Mouse (Mus musculus): Measurements from ENCODE around the gene Traf7. TPM values are rescaled to one million over a fixed set of nuclear protein-coding genes. Genes with fewer than 3 reads are reported as not detected.

Traf7 gene
- polyA plus RNA-seq, 1 experiment from 2014 or later = 102 TPM

DNA sequence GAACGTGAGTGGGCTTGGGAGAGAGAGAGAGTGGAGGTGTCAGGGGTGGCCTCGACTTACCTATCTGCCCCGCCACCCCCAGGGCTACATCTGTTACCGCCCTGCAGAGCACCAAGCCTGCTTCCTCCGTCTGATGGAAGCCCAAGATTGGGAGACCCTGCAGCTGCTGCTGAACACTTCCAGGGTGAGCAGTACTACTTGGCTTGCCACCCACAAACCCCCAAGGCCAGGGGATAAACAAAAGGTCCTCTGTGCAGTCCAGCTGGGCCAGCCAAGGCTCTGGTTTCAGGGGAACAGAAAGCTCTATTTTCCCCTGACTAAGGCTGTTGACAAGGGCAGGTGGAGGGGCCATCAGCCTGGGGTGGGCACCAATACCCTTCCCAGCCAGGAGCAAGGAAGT, 53.2 kb downstream of the Traf7 start:
- Histone ChIP-seq H3K4me1 (ENCODE audit: control insufficient read depth, insufficient read depth, low read length) (peaks cover 17% of the 10 kb centered on the region), H3K27ac (replicated peaks; ENCODE audit: low read depth, low read length) (peak overlapping the region; percentile 26; the same call in 1 of the 2 replicates)
- WGBS = 84% methylated on average over 5 of the region's 5 CpGs

DNA sequence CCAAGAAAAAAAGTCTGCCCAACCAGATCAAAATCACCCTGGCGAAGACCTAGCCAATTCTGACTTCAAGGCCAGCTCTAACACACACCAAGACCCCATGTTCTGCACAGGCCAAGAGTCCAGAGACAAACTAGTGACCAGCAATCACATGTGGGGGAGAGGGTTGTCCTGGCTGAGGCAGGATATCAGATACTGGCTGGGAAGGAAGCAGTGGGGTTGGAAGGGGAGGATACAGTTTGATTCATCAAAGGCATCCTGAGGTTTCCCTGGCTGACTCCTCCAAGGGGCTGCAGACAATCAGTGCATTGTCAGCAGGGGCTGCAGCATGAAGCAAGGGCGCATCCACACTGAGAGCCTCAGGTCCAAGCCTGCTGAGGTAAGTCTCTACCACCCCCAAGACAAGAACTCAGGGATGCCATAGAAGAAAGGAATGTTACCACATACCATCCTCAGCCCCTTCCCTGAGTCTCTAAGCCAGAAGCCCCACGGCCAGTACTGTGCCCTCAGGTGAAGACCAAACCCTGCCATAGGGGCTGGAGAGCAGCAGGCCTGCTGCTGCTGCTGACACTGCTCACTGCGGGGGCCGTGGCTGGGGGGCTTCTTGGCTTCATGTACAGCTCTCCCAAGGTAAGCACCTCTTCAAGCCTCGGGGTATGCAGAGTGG, 54.0 kb downstream of the Traf7 start, which contains the start of gene Bricd5:
Gene Bricd5, plus strand, starts transcription at position 273 of the 664 bp plus-strand sequence.
- no peak within 1 kb of the TSS for H3K4me3 ChIP-seq (ENCODE audit: low read depth, low read length)
- peak within 1 kb of the TSS; percentile 26; the same call in 1 of the 2 replicates for H3K27ac ChIP-seq (replicated peaks; ENCODE audit: low read depth, low read length)
- H3K9ac ChIP-seq (ENCODE audit: low read length) = no peak within 1 kb of the TSS
- DNase-seq (ENCODE audit: low spot score) (no peak), ATAC-seq (ENCODE audit: insufficient number of reproducible peaks, low FRiP score, low TSS enrichment, low read depth) (no peak)
- peaks cover 21% of the 10 kb centered on the region for H3K36me3 ChIP-seq (ENCODE audit: control insufficient read depth, insufficient read depth, low read length)
- H3K4me1 ChIP-seq (ENCODE audit: control insufficient read depth, insufficient read depth, low read length) = peaks cover 17% of the 10 kb centered on the region
- H3K4me2 ChIP-seq (ENCODE audit: low read depth, severe bottlenecking) = no peak within 1 kb of the TSS
- H3K9me3 ChIP-seq (ENCODE audit: control insufficient read depth, low read length) = no peaks in the 10 kb centered on the region
- 88% methylated on average over 6 of the region's 6 CpGs for WGBS
- no peaks in the 10 kb centered on the region for H3K27me3 ChIP-seq (ENCODE audit: control insufficient read depth, insufficient read depth, low read length)

More for the DNA sequence above, 53.2 kb downstream of the Traf7 start:
- Histone ChIP-seq H3K36me3 (ENCODE audit: control insufficient read depth, insufficient read depth, low read length) (peaks cover 21% of the 10 kb centered on the region), H3K4me2 (ENCODE audit: low read depth, severe bottlenecking) (no peak overlapping the region), H3K27me3 (ENCODE audit: control insufficient read depth, insufficient read depth, low read length) (no peaks in the 10 kb centered on the region), H3K9ac (ENCODE audit: low read length) (no peak overlapping the region), H3K9me3 (ENCODE audit: control insufficient read depth, low read length) (no peaks in the 10 kb centered on the region), H3K4me3 (ENCODE audit: low read depth, low read length) (no peak overlapping the region)
- DNase-seq (ENCODE audit: low spot score) (no peak), ATAC-seq (ENCODE audit: insufficient number of reproducible peaks, low FRiP score, low TSS enrichment, low read depth) (no peak)

DNA sequence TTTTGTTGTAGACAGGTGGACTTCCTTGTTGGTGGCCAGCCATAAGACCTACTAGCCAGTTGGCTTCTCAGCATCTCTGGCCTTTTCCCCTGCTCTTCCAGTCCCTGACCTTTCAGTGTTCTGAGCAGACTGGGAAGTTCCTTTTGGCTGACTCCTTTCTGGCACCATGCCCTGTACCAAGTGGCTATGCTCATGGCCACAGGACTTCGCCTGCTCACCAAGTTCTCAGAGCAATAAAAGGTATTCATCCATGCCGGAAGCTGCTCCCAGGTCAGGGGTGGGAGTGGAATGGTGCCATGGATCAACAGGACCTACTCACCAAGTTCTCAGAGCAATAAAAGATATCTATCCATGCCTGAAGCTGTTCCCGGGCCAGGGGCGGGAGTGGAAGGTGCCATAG, 55.2 kb downstream of the Traf7 start:
- H3K9me3 ChIP-seq (ENCODE audit: control insufficient read depth, low read length) = no peaks in the 10 kb centered on the region
- ATAC-seq (ENCODE audit: insufficient number of reproducible peaks, low FRiP score, low TSS enrichment, low read depth) (no peak), DNase-seq (ENCODE audit: low spot score) (no peak)
- 89% methylated on average over 4 of the region's 4 CpGs for WGBS
- no peak overlapping the region for H3K9ac ChIP-seq (ENCODE audit: low read length)
- H3K36me3 ChIP-seq (ENCODE audit: control insufficient read depth, insufficient read depth, low read length) = peaks cover 21% of the 10 kb centered on the region
- peaks cover 12% of the 10 kb centered on the region for H3K4me1 ChIP-seq (ENCODE audit: control insufficient read depth, insufficient read depth, low read length)
- H3K4me3 ChIP-seq (ENCODE audit: low read depth, low read length) = no peak overlapping the region
- no peaks in the 10 kb centered on the region for H3K27me3 ChIP-seq (ENCODE audit: control insufficient read depth, insufficient read depth, low read length)
- H3K27ac ChIP-seq (replicated peaks; ENCODE audit: low read depth, low read length) = no peak overlapping the region
- peak overlapping the region; percentile 98; the same call in 1 of the 2 replicates for H3K4me2 ChIP-seq (ENCODE audit: low read depth, severe bottlenecking)

DNA sequence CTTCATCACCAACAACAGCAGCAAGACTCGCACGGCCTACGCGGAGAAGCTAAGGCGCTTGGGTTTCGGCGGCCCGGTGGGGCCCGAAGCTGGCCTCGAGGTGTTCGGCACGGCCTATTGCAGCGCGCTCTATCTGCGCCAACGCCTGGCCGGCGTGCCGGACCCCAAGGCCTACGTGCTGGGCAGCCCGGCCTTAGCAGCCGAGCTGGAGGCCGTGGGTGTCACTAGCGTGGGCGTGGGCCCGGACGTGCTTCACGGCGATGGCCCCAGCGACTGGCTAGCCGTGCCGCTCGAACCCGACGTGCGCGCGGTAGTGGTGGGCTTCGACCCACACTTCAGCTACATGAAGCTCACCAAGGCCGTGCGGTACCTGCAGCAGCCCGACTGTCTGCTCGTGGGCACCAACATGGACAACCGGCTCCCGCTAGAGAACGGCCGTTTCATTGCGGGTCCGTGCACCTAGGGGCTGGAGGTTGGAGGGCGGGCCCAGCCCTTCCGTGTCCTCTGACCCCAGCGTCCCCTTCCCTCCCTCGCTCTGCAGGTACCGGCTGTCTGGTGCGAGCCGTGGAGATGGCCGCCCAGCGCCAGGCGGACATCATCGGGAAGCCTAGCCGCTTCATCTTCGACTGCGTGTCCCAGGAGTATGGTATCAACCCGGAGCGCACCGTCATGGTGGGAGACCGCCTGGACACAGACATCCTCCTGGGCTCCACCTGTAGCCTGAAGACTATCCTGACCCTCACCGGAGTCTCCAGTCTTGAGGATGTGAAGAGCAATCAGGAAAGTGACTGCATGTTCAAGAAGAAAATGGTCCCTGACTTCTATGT, 56.8 kb downstream of the Traf7 start:
- WGBS = 2% methylated on average over 68 of the region's 68 CpGs
- peaks cover 12% of the 10 kb centered on the region for H3K4me1 ChIP-seq (ENCODE audit: control insufficient read depth, insufficient read depth, low read length)
- H3K9ac ChIP-seq (ENCODE audit: low read length) = peak overlapping the region; percentile 73
- H3K27ac ChIP-seq (replicated peaks; ENCODE audit: low read depth, low read length) = peak overlapping the region; percentile 31; the same call in 1 of the 2 replicates
- H3K36me3 ChIP-seq (ENCODE audit: control insufficient read depth, insufficient read depth, low read length) = peaks cover 13% of the 10 kb centered on the region
- peak overlapping the region; percentile 65 for H3K4me3 ChIP-seq (ENCODE audit: low read depth, low read length)
- H3K27me3 ChIP-seq (ENCODE audit: control insufficient read depth, insufficient read depth, low read length) = no peaks in the 10 kb centered on the region
- ATAC-seq (ENCODE audit: insufficient number of reproducible peaks, low FRiP score, low TSS enrichment, low read depth) (peak; percentile 28), DNase-seq (ENCODE audit: low spot score) (peak; percentile 49)
- H3K9me3 ChIP-seq (ENCODE audit: control insufficient read depth, low read length) = no peaks in the 10 kb centered on the region
- peak overlapping the region; percentile 98 for H3K4me2 ChIP-seq (ENCODE audit: low read depth, severe bottlenecking)

DNA sequence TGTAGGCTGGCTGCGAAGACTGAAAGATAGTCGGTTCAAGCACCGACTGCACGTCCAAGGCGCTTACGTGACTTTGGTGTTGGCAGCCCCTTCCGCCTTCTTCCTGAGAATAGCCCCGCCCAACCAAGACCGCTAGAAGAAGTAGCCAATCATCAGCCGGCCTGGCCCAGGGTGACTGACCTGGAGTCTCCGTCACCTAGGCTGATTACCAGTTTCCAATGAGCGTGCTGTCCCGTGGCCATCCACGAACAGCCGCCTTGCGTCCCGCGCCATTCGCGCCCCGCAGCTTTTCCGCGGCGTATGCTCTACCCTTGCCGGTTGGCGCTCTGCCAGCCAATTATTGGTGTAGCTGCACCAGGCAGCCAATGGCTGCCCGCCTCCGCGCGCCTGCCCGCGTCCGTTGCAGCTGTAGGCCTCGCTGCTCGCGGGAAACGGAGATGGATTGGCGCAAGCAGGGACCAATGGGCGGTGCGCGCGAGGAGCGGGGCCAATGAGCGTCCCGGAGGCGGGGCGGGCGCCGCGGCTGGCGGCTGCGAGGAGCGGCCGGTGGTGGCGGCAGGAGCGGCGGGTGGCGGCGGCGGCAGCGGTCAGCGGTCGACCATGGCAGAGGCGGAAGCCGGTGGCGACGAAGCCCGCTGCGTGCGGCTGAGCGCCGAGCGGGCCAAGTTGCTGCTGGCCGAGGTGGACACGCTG, 57.7 kb downstream of the Traf7 start, which contains the start of the genes E4f1 and Pgp:
Gene E4f1, minus strand, starts transcription at position 404 of the 693 bp plus-strand sequence.
Gene Pgp, plus strand, starts transcription at position 483 of the 693 bp plus-strand sequence.
- DNase-seq (ENCODE audit: low spot score) = peak; percentile 98
- WGBS = under 1% methylated on average over 72 of the region's 75 CpGs
- peak within 1 kb of the TSS; percentile 98 for H3K4me2 ChIP-seq (ENCODE audit: low read depth, severe bottlenecking)

DNA sequence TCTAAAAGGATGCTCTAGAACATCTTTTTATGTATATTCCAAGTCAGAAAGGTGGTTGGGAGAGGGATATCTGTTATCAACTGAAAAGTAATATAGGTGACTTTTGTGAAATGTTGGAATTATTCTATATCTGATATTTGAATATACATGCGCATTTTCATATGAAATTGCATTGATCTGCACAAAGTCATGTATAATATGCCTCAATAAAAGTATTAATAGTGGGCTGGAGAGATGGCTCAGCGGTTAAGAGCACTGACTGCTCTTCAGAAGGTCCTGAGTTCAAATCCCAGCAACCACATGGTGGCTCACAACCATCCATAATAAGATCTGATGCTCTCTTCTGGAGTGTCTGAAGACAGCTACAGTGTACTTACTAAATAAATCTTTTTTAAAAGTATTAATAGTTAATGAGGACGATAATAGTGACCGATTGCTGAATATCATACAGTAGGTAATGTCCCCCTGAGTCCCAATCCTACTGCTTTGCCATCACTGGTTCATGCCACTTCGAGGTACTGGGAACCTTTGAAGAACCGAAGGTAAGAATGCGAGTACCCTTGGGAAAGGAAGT, 58.3 kb downstream of the Traf7 start:
- WGBS = 15% methylated on average over 7 of the region's 7 CpGs
- Histone ChIP-seq H3K4me1 (ENCODE audit: control insufficient read depth, insufficient read depth, low read length) (peaks cover 12% of the 10 kb centered on the region), H3K27me3 (ENCODE audit: control insufficient read depth, insufficient read depth, low read length) (no peaks in the 10 kb centered on the region), H3K9ac (ENCODE audit: low read length) (peak overlapping the region; percentile 73; the same call in 1 of the 2 replicates), H3K9me3 (ENCODE audit: control insufficient read depth, low read length) (no peaks in the 10 kb centered on the region), H3K4me3 (ENCODE audit: low read depth, low read length) (peak overlapping the region; percentile 65), H3K27ac (replicated peaks; ENCODE audit: low read depth, low read length) (0 out of 2 replicates have a peak overlapping the region, but pooled peaks have one; percentile 49), H3K4me2 (ENCODE audit: low read depth, severe bottlenecking) (peak overlapping the region; percentile 98), H3K36me3 (ENCODE audit: control insufficient read depth, insufficient read depth, low read length) (peaks cover 5% of the 10 kb centered on the region; the same call in 1 of the 2 replicates)
- DNase-seq (ENCODE audit: low spot score) = no peak
- no peak for ATAC-seq (ENCODE audit: insufficient number of reproducible peaks, low FRiP score, low TSS enrichment, low read depth)

More for the DNA sequence above, 57.7 kb downstream of the Traf7 start, which contains the start of the genes E4f1 and Pgp:
- H3K4me1 ChIP-seq (ENCODE audit: control insufficient read depth, insufficient read depth, low read length) = peaks cover 12% of the 10 kb centered on the region
- ATAC-seq (ENCODE audit: insufficient number of reproducible peaks, low FRiP score, low TSS enrichment, low read depth) = peak; percentile 92
- peak within 1 kb of the TSS; percentile 49 for H3K27ac ChIP-seq (replicated peaks; ENCODE audit: low read depth, low read length)
- peaks cover 8% of the 10 kb centered on the region; the same call in 1 of the 2 replicates for H3K36me3 ChIP-seq (ENCODE audit: control insufficient read depth, insufficient read depth, low read length)
- H3K9me3 ChIP-seq (ENCODE audit: control insufficient read depth, low read length) = no peaks in the 10 kb centered on the region
- peak within 1 kb of the TSS; percentile 73 for H3K9ac ChIP-seq (ENCODE audit: low read length)
- H3K4me3 ChIP-seq (ENCODE audit: low read depth, low read length) = peak within 1 kb of the TSS; percentile 65
- H3K27me3 ChIP-seq (ENCODE audit: control insufficient read depth, insufficient read depth, low read length) = no peaks in the 10 kb centered on the region

DNA sequence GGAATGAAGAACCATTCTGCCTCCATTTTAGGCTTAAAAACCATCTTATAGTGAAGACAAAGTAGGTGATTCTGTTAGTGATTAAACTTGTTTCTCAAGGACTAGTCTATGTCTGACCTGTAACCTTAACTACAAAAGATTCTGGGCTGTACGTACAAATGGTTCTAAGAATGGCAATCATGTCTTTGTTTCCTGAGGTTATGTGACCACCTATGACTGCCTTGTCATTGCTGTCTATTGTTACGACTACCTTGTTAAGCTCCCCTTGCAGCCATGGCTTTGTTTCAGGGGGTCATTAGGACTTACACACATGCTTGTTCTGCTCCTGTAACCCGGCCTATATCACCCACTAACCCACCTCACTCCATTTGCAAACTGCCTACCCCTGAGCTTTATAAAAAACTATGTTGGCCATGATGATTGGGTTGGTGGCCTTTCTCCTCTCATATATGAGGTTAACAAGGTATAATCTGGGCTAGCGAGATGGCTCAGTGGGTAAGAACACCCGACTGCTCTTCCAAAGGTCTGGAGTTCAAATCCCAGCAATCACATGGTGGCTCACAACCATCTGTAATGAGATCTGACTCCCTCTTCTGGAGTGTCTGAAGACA, 59.0 kb downstream of the Traf7 start:
- ATAC-seq (ENCODE audit: insufficient number of reproducible peaks, low FRiP score, low TSS enrichment, low read depth) (no peak), DNase-seq (ENCODE audit: low spot score) (no peak)
- H3K9ac ChIP-seq (ENCODE audit: low read length) = no peak overlapping the region
- H3K27ac ChIP-seq (replicated peaks; ENCODE audit: low read depth, low read length) = no peak overlapping the region
- no peaks in the 10 kb centered on the region for H3K36me3 ChIP-seq (ENCODE audit: control insufficient read depth, insufficient read depth, low read length)
- H3K4me3 ChIP-seq (ENCODE audit: low read depth, low read length) = no peak overlapping the region
- H3K9me3 ChIP-seq (ENCODE audit: control insufficient read depth, low read length) = no peaks in the 10 kb centered on the region
- H3K4me1 ChIP-seq (ENCODE audit: control insufficient read depth, insufficient read depth, low read length) = peaks cover 12% of the 10 kb centered on the region
- no peaks in the 10 kb centered on the region for H3K27me3 ChIP-seq (ENCODE audit: control insufficient read depth, insufficient read depth, low read length)
- 94% methylated on average over 5 of the region's 5 CpGs for WGBS
- H3K4me2 ChIP-seq (ENCODE audit: low read depth, severe bottlenecking) = no peak overlapping the region
